Mouse (Mus musculus): ENCODE data around the gene Pgs1.

DNA sequence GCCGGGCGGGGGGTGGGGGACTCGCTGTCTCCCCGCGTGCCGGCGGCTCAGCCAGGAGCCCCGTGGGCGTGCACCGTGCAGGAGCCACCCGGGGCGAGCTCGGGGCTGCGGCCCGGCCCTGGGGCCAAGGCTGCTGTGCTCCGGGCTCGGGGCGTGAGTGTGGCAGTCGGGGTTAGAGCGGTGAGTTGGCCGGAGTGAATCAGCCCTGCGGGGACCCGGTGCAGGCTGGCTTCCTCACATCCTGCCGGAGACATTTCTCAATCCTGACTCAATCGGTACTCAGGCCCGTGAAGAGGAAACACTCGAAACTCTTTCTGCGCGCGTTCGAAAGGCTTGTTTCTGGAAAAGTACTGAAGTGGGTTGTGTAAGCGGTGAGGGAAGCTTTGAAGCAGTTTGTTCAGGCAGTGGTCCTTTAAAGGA is 950 bp downstream of the Pgs1 start:
- TF ChIP-seq CTCF (IDR thresholded peaks at IDR 0.05; ENCODE audit: control insufficient read depth, insufficient read depth, insufficient read length) (no peak), MYOD1 (IDR thresholded peaks at IDR 0.05; ENCODE audit: control insufficient read depth, insufficient read length, low read depth) (no peak)

Data from C2C12 (cell line).